Mouse (Mus musculus): ENCODE results near the gene Prkaca.
"Not testable (repeated sequence)": the region's sequence is repeated elsewhere in the genome, so short reads cannot be mapped to it uniquely, and the experiment has no call there.

Gene Prkaca

GRCm38 (mm10) chr8:84002957-84003611, 30.3 kb downstream of the Prkaca start:
- DNase-seq (ENCODE audit: low spot score in 2 of 2), result no peak

- DNase-seq (ENCODE audit: low spot score in 2 of 2), result no peak
These were observed 30.9 kb downstream of the Prkaca start for GRCm38 (mm10) chr8:84003612-84004246.

- peak; percentile 95 for DNase-seq (ENCODE audit: low spot score in 2 of 2)
These were observed 31.9 kb downstream of the Prkaca start for GRCm38 (mm10) chr8:84004533-84005201.

GRCm38 (mm10) chr8:84005502-84005901, 32.7 kb downstream of the Prkaca start:
- DNase-seq (ENCODE audit: low spot score in 2 of 2), result not testable (repeated sequence)

GRCm38 (mm10) chr8:84008362-84008761, 35.6 kb downstream of the Prkaca start:
- no peak for DNase-seq (ENCODE audit: low spot score in 2 of 2)

GRCm38 (mm10) chr8:84009876-84010275, 37.1 kb downstream of the Prkaca start:
- peak; percentile 84 to 88 for DNase-seq (ENCODE audit: low spot score in 2 of 2)

- peak; percentile 74 to 79 for DNase-seq (ENCODE audit: low spot score in 2 of 2)
These were observed 38.1 kb downstream of the Prkaca start for GRCm38 (mm10) chr8:84010625-84011611.

GRCm38 (mm10) chr8:84011705-84012498, 39.1 kb downstream of the Prkaca start, which contains the start of gene 2210011C24Rik:
TSS of gene 2210011C24Rik (minus strand) at chr8:84012171.
- DNase-seq (ENCODE audit: low spot score in 2 of 2), result no peak

GRCm38 (mm10) chr8:84012499-84013165, 39.8 kb downstream of the Prkaca start:
- DNase-seq (ENCODE audit: low spot score in 2 of 2), result no peak

- no peak for DNase-seq (ENCODE audit: low spot score in 2 of 2)
These were observed 43.0 kb downstream of the Prkaca start for GRCm38 (mm10) chr8:84015833-84016232.

GRCm38 (mm10) chr8:84019738-84020137, 46.9 kb downstream of the Prkaca start:
- DNase-seq (ENCODE audit: low spot score in 2 of 2), result no peak

GRCm38 (mm10) chr8:84021096-84021495, 48.3 kb downstream of the Prkaca start, which contains the start of gene Palm3:
TSS of gene Palm3 (plus strand) at chr8:84021471.
- no peak for DNase-seq (ENCODE audit: low spot score in 2 of 2)

- DNase-seq (ENCODE audit: low spot score in 2 of 2), result no peak
These were observed 48.8 kb downstream of the Prkaca start for GRCm38 (mm10) chr8:84021569-84021968.

- DNase-seq (ENCODE audit: low spot score in 2 of 2), result no peak
These were observed 50.3 kb downstream of the Prkaca start for GRCm38 (mm10) chr8:84023085-84023484.

- no peak for DNase-seq (ENCODE audit: low spot score in 2 of 2)
These were observed 50.8 kb downstream of the Prkaca start for GRCm38 (mm10) chr8:84023631-84024030.

GRCm38 (mm10) chr8:84024171-84024570, 51.4 kb downstream of the Prkaca start:
- DNase-seq (ENCODE audit: low spot score in 2 of 2), result peak in 1 of 2 experiments; percentile 55

GRCm38 (mm10) chr8:84025863-84026262, 53.1 kb downstream of the Prkaca start:
- DNase-seq (ENCODE audit: low spot score in 2 of 2), result peak; percentile 70 to 76

- no peak for DNase-seq (ENCODE audit: low spot score in 2 of 2)
These were observed 54.7 kb downstream of the Prkaca start for GRCm38 (mm10) chr8:84027449-84027848.

GRCm38 (mm10) chr8:84029272-84029671, 56.5 kb downstream of the Prkaca start:
- no peak for DNase-seq (ENCODE audit: low spot score in 2 of 2)

GRCm38 (mm10) chr8:84032777-84033176, 60.0 kb downstream of the Prkaca start:
- DNase-seq (ENCODE audit: low spot score in 2 of 2), result no peak

Data from right cerebral cortex, postnatal 10 days (tissue).